Mouse (Mus musculus): ENCODE measurements around the gene Osbpl7. TPM values are rescaled to one million over a fixed set of nuclear protein-coding genes. Genes with fewer than 3 reads are reported as not detected.

Osbpl7 gene
- polyA plus RNA-seq, 2 experiments: 1.2 to 2.5 TPM

DNA sequence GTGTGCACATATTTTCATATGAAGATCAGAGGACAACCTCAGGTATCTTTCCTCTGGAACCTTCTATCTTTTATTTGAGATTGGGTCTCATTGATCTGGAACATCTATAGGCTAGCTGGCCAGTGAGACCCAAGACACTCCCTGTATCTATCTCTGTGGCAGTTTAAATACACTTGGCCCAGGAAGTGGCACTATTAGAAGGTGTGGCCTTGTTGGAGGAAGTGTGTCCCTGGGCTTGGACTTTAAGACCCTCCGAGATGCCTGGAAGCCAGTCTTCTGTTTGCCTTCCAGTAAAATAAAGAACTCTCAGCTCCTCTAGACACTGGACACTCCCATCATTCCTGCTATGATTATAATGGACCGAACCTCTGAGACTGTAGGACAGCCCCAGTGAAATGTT, 19.3 kb downstream of the Osbpl7 start:
- no peak for TF ChIP-seq EP300 (IDR thresholded peaks at IDR 0.05; ENCODE audit: low read depth)
- no peak for TF ChIP-seq CTCF (IDR thresholded peaks at IDR 0.05; ENCODE audit: low read depth)
- no peak overlapping the region for H3K27ac ChIP-seq
- H3K36me3 ChIP-seq (replicated peaks; ENCODE audit: control insufficient read depth, insufficient read depth, low read depth): no peaks in the 10 kb centered on the region
- DNase-seq (ENCODE audit: low read depth in 3 of 3, low spot score in 3 of 3) (no peak), ATAC-seq (ENCODE audit: insufficient read depth) (no peak)
- WGBS (ENCODE audit: insufficient replicate concordance): 59% methylated on average over 2 of the region's 2 CpGs
- H3K4me2 ChIP-seq (ENCODE audit: low read depth): no peak overlapping the region
- H3K4me1 ChIP-seq (replicated peaks; ENCODE audit: control insufficient read depth in 2 of 2, insufficient read depth in 2 of 2, low read length in 1 of 2): no peaks in the 10 kb centered on the region
- H3K9me3 ChIP-seq (ENCODE audit: control insufficient read depth, low read length): no peaks in the 10 kb centered on the region
- H3K9ac ChIP-seq (replicated peaks): no peak overlapping the region
- no peaks in the 10 kb centered on the region for H3K27me3 ChIP-seq (ENCODE audit: control insufficient read depth, insufficient read depth, low read length)
- H3K4me3 ChIP-seq (ENCODE audit: insufficient read depth in 1 of 2, low read depth in 2 of 2, low read length in 2 of 2): no peak overlapping the region

DNA sequence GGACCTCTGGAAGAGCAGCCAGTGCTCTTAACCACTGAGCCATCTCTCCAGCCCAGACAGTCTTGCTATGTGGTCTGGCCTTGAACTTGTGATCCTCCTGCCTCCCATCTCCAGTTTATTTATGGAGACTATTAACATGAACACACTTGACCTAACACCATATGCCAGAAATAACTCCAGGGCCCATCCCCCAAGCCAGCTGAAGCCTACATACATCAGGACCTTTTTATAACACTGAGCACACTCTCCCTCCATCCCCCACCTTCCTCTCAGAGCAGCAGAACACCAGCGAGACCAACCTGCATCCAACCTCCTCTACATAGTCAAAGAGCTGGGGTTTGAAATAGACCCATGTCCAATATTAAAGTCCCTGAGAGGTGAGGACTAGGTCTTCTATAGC, 20.7 kb downstream of the Osbpl7 start:
- Histone ChIP-seq H3K27ac (no peak overlapping the region), H3K4me1 (replicated peaks; ENCODE audit: control insufficient read depth in 2 of 2, insufficient read depth in 2 of 2, low read length in 1 of 2) (no peaks in the 10 kb centered on the region), H3K27me3 (ENCODE audit: control insufficient read depth, insufficient read depth, low read length) (no peaks in the 10 kb centered on the region), H3K4me3 (ENCODE audit: insufficient read depth in 1 of 2, low read depth in 2 of 2, low read length in 2 of 2) (no peak overlapping the region), H3K9me3 (ENCODE audit: control insufficient read depth, low read length) (no peaks in the 10 kb centered on the region), H3K36me3 (replicated peaks; ENCODE audit: control insufficient read depth, insufficient read depth, low read depth) (no peaks in the 10 kb centered on the region), H3K4me2 (ENCODE audit: low read depth) (no peak overlapping the region), H3K9ac (replicated peaks) (no peak overlapping the region)
- DNase-seq (ENCODE audit: low read depth in 3 of 3, low spot score in 3 of 3): no peak
- TF ChIP-seq EP300 (IDR thresholded peaks at IDR 0.05; ENCODE audit: low read depth) (no peak), CTCF (IDR thresholded peaks at IDR 0.05; ENCODE audit: low read depth) (no peak)
- WGBS (ENCODE audit: insufficient replicate concordance): 59% methylated on average over 1 of the region's 1 CpGs
- ATAC-seq (ENCODE audit: insufficient read depth): no peak

DNA sequence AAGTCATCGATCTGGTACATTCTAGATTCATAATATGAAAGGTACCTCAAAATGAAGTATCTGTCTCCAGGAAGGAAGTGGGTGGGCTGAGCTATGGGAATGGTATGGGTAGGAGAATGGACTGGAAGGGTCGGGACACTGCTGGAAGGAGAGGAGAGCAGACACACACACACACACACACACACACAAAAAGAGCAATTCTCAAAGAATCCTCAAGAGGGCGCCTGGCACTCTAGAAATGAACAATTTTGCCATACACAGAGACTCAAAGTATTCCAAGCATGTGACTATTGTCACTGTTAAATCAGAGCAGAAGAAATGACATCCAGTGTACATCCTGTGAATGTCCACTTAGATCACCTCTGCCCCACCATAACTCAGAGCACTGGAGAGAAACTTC, 22.1 kb downstream of the Osbpl7 start:
- Histone ChIP-seq H3K9me3 (ENCODE audit: control insufficient read depth, low read length) (no peaks in the 10 kb centered on the region), H3K4me1 (replicated peaks; ENCODE audit: control insufficient read depth in 2 of 2, insufficient read depth in 2 of 2, low read length in 1 of 2) (no peaks in the 10 kb centered on the region), H3K4me2 (ENCODE audit: low read depth) (no peak overlapping the region), H3K4me3 (ENCODE audit: insufficient read depth in 1 of 2, low read depth in 2 of 2, low read length in 2 of 2) (no peak overlapping the region), H3K36me3 (replicated peaks; ENCODE audit: control insufficient read depth, insufficient read depth, low read depth) (no peaks in the 10 kb centered on the region), H3K27me3 (ENCODE audit: control insufficient read depth, insufficient read depth, low read length) (no peaks in the 10 kb centered on the region), H3K9ac (replicated peaks) (no peak overlapping the region), H3K27ac (no peak overlapping the region)
- 23% methylated on average over 3 of the region's 3 CpGs for WGBS (ENCODE audit: insufficient replicate concordance)
- DNase-seq (ENCODE audit: low read depth in 3 of 3, low spot score in 3 of 3): no peak
- no peak for ATAC-seq (ENCODE audit: insufficient read depth)
- TF ChIP-seq EP300 (IDR thresholded peaks at IDR 0.05; ENCODE audit: low read depth) (no peak), CTCF (IDR thresholded peaks at IDR 0.05; ENCODE audit: low read depth) (peak; percentile 65)

DNA sequence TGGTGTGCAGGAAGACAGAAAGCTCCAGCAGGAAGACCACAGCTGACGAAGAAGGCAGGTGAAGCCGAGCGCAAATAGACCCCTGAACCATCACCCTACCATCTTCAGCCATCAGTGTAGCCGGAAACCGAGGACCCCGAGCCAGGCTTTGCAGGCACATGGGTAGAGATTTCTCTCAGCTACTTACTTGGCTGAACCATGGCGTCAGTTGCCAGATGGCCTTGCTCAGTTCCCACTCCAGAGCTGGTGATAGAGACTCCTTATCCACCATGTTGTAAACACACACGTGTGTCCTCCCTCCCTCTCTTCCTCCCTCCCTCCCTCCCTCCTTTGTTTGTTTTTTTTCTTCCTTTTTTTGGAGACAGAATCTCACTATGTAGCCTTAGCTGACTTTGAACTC, 23.8 kb downstream of the Osbpl7 start:
- Histone ChIP-seq H3K27ac (no peak overlapping the region), H3K4me3 (ENCODE audit: insufficient read depth in 1 of 2, low read depth in 2 of 2, low read length in 2 of 2) (no peak overlapping the region), H3K9ac (replicated peaks) (no peak overlapping the region), H3K36me3 (replicated peaks; ENCODE audit: control insufficient read depth, insufficient read depth, low read depth) (no peaks in the 10 kb centered on the region), H3K27me3 (ENCODE audit: control insufficient read depth, insufficient read depth, low read length) (no peaks in the 10 kb centered on the region), H3K4me2 (ENCODE audit: low read depth) (no peak overlapping the region), H3K9me3 (ENCODE audit: control insufficient read depth, low read length) (no peaks in the 10 kb centered on the region), H3K4me1 (replicated peaks; ENCODE audit: control insufficient read depth in 2 of 2, insufficient read depth in 2 of 2, low read length in 1 of 2) (no peaks in the 10 kb centered on the region)
- WGBS (ENCODE audit: insufficient replicate concordance): 46% methylated on average over 8 of the region's 8 CpGs
- ATAC-seq (ENCODE audit: insufficient read depth) (no peak), DNase-seq (ENCODE audit: low read depth in 3 of 3, low spot score in 3 of 3) (no peak)
- TF ChIP-seq EP300 (IDR thresholded peaks at IDR 0.05; ENCODE audit: low read depth) (no peak), CTCF (IDR thresholded peaks at IDR 0.05; ENCODE audit: low read depth) (no peak)

DNA sequence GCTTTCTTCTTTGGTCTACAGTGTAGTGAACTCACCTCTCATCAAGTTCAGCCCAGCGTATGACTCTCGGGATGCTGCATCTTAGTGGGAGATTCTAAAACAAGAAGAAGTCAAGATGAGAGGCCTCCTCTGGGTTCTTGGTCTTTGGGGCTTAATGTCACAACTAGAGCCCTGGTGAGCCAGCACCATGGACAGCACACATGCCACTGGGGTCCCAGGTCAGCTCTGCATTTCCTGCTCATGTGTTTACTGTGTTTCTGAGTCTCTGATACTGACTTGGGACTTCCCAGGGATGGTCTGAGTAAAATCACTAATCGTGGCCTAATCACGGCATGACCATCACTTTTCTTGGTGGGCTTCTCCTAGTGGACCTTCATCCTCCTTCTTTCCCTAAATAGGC, 28.3 kb downstream of the Osbpl7 start:
- Histone ChIP-seq H3K27me3 (ENCODE audit: control insufficient read depth, insufficient read depth, low read length) (no peaks in the 10 kb centered on the region), H3K4me2 (ENCODE audit: low read depth) (no peak overlapping the region), H3K4me3 (ENCODE audit: insufficient read depth in 1 of 2, low read depth in 2 of 2, low read length in 2 of 2) (no peak overlapping the region), H3K27ac (no peak overlapping the region), H3K4me1 (replicated peaks; ENCODE audit: control insufficient read depth in 2 of 2, insufficient read depth in 2 of 2, low read length in 1 of 2) (no peaks in the 10 kb centered on the region), H3K9ac (replicated peaks) (no peak overlapping the region), H3K9me3 (ENCODE audit: control insufficient read depth, low read length) (no peaks in the 10 kb centered on the region), H3K36me3 (replicated peaks; ENCODE audit: control insufficient read depth, insufficient read depth, low read depth) (no peaks in the 10 kb centered on the region)
- no peak for TF ChIP-seq EP300 (IDR thresholded peaks at IDR 0.05; ENCODE audit: low read depth)
- TF ChIP-seq CTCF (IDR thresholded peaks at IDR 0.05; ENCODE audit: low read depth): no peak
- WGBS (ENCODE audit: insufficient replicate concordance): 32% methylated on average over 4 of the region's 4 CpGs
- peak in 2 of 3 experiments; percentile 16 to 20 for DNase-seq (ENCODE audit: low read depth in 3 of 3, low spot score in 3 of 3)
- ATAC-seq (ENCODE audit: insufficient read depth): no peak
